Mouse (Mus musculus) erythroid progenitor cell, adult 5-6 weeks (primary cell): Measurements from ENCODE around the gene Ppard. TPM values are rescaled to one million over a fixed set of nuclear protein-coding genes. Genes with fewer than 3 reads are reported as not detected.
"Not testable (repeated sequence)": the region's sequence is repeated elsewhere in the genome, so short reads cannot be mapped to it uniquely, and the experiment has no call there.

ENCODE experiments used
- ATAC-seq: replicated peaks from 2 replicates; pipeline ENCODE4 v1.8.0; 2016; ENCODE audit warnings: moderate number of reproducible peaks, mild to moderate bottlenecking, moderate TSS enrichment, inconsistent platforms; ENCODE audit not compliant: poor library complexity, low FRiP score, severe bottlenecking
- total RNA-seq, 2 experiments: library from RNA; stranded (forward) in 1 of 2; stranded (reverse) in 1 of 2; fragments of 150-400 nt in 1 of 2; fragments of 186-747, 209-891 nt in 1 of 2; gene quantifications; 2 replicates each; pipeline versions ENCODE4 v1.2.3 to v1.2.4; 2015 to 2017; ENCODE audit warnings: low replicate concordance in 2 of 2

Ppard gene
- total RNA-seq, 2 experiments from 2014 or later = 1.7 to 2.9 TPM

- no peak for ATAC-seq
Measured at GRCm38 (mm10) chr17:28329503-28330231, 97.2 kb downstream of the Ppard start.

- ATAC-seq = no peak
Measured at GRCm38 (mm10) chr17:28330232-28330546, 97.7 kb downstream of the Ppard start.

GRCm38 (mm10) chr17:28330590-28330989 is 98.1 kb downstream of the Ppard start:
- not testable (repeated sequence) for ATAC-seq

GRCm38 (mm10) chr17:28331241-28332112 is 99.0 kb downstream of the Ppard start:
- no peak for ATAC-seq

GRCm38 (mm10) chr17:28332113-28332914 is 99.8 kb downstream of the Ppard start:
- ATAC-seq = no peak

GRCm38 (mm10) chr17:28332915-28333546 is 100.5 kb downstream of the Ppard start:
- ATAC-seq = no peak

GRCm38 (mm10) chr17:28335267-28335666 is 102.8 kb downstream of the Ppard start:
- ATAC-seq = no peak

- no peak for ATAC-seq
Measured at GRCm38 (mm10) chr17:28337547-28337946, 105.0 kb downstream of the Ppard start.

- ATAC-seq = no peak
Measured at GRCm38 (mm10) chr17:28340578-28340977, 108.1 kb downstream of the Ppard start.

GRCm38 (mm10) chr17:28341091-28341490 is 108.6 kb downstream of the Ppard start:
- no peak for ATAC-seq

GRCm38 (mm10) chr17:28344050-28344607 is 111.6 kb downstream of the Ppard start:
- ATAC-seq = no peak

GRCm38 (mm10) chr17:28344670-28345069 is 112.2 kb downstream of the Ppard start:
- ATAC-seq = no peak

- ATAC-seq = no peak
Measured at GRCm38 (mm10) chr17:28345271-28345721, 112.8 kb downstream of the Ppard start.

- ATAC-seq = no peak
Measured at GRCm38 (mm10) chr17:28345882-28346281, 113.4 kb downstream of the Ppard start.

- ATAC-seq = no peak
Measured at GRCm38 (mm10) chr17:28347327-28347726, 114.8 kb downstream of the Ppard start.

GRCm38 (mm10) chr17:28348211-28348610 is 115.7 kb downstream of the Ppard start:
- no peak for ATAC-seq

- no peak for ATAC-seq
Measured at GRCm38 (mm10) chr17:28349264-28349880, 116.9 kb downstream of the Ppard start.

- ATAC-seq = no peak
Measured at GRCm38 (mm10) chr17:28349901-28350465, 117.5 kb downstream of the Ppard start.
